Mouse (Mus musculus): ENCODE measurements around the gene Kdm2a.

Kdm2a gene

DNA sequence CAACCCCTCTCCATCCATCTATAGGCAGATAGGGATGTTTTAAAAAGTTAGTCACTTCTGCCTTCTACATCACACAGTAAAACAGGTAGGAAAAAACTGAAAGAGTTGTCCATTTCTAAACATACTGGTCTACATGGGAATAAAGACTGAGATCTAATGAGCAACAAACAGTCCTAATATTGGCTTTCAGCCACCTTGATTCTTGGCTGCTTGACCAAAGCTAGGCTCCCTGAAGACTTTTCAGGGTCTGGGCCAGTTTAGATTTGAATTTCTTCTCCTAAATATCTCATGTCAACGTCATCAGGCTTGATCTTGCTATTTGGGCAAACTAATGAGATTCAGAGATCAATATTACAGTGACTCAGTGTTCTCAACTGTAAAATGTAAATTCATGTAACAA lies 71.2 kb downstream of the Kdm2a start:
- DNase-seq = no peak

DNA sequence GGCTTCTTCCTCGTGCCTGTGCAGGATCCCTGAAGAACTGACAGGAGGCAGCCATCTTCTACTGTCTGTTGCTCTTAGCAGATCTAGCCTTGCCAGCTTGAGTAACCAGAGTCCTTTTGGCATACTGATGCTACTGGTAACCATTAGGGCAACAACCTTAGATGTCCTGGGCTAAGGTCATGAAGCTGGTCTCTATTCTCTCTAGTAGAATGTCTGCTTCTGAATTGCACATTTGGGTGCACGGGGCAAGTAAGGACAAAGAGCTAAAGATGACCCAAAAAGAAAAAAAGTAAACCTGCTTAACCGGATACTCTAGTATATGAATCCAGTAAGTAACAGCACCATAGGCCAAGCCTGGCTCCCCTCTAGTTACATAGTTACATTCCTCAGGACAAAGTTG lies 72.0 kb downstream of the Kdm2a start:
- DNase-seq = no peak

DNA sequence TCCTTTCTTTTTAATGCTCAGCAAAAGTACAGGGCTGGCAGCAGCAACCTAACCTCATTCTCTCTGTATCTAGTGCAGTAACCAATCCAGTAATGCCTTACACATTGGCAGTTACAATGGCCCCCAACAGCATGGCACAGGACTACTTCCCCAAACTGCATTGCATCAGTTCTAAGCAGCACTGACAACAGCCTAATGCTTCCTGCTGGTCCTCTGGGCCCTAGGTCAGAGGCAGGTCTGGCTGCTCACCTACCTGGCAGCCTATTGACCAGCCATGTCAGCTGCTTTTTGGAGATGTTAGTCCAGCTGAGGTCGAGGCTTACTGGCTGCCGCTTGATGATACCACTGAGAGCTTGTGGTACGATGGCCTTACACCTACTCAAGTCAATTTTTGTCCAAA lies 76.0 kb downstream of the Kdm2a start:
- DNase-seq = no peak

DNA sequence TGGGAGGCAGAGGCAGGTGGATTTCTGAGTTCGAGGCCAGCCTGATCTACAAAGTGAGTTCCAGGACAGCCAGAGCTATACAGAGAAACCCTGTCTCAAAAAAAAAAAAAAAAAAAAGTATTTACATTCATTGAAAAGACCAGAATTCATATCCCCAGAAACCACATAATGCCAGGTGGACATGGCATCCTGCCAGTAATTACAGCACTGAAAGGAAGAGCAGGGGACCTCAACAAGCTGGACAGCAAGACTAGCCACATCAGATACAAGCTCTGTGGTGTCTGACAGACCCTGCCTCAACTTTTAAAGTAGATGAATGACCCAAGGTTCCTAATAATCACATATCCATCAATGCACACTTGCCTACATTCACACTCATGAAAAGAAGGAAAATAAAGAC lies 76.5 kb downstream of the Kdm2a start:
- no peak for DNase-seq

DNA sequence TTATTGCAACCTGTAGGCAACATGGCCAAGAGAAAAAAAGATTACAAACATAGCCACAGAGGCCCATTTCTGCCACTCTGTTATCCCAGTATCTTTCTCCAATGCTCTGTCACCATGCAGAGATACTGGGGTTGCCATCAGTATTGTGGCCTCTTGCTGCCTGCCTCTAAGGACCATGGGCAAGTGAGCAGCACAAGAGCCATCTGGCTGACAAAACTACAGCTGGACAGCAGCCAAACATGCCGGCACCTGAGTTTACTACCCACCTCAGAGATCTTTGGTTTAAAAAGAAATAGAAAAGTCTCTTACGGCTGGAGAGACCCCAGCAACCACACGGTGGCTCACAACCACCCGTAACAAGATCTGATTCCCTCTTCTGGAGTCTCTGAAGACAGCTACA lies 78.8 kb downstream of the Kdm2a start:
- DNase-seq = no peak

DNA sequence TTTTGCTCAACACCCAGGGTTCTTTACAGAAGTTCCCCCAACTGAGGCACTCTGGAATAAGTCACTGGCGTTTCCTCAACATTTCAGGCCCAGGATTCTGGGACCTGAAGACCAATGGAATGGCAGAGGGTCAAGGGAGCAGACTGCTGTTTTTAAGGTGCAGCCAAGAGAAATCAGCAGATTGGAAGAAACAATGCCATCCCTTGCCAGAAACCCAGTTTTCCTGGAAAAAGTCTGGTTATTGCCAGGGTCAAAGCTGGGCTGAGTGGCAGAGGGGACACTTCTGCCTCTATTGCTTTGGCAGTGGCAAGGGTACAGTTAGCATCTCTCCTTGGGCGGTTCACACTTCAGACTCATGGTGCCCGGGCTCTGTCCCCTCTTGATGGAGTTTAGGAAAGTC lies 80.9 kb downstream of the Kdm2a start:
- DNase-seq = no peak

DNA sequence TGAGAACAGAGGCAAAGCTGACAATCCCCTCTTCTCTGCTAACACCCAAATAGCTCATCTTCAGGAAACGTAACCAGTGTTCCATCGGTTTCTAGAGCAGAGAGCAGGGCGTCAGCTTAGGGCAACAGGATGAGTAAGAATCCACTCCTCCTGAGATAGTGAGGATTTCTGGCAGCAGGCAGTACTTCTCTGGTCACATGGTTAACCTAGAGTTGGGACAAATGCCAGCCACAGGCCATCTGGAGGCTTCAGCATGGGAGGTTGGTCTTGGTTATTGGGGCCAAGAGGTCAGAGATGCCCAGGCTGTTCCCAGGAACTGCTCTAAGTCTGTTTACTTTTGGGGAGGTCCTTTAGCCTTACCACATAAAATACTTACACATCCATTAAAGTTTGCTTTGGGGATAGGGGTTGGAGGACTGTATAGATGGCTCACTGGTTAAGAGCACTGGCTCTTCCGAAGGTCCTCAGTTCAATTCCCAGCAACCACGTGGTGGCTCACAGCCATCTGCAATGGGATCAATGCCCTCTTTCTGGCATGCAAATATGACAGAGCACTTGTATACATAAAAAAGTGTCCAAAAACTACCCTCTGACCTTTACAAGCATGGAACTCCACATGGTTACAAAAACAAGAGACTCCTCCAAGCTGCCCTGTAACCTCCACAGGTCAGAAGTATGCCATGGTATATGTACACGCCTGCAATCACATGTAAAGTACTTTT lies 82.7 kb downstream of the Kdm2a start:
- DNase-seq = peak in 1 of 2 experiments; percentile 9

DNA sequence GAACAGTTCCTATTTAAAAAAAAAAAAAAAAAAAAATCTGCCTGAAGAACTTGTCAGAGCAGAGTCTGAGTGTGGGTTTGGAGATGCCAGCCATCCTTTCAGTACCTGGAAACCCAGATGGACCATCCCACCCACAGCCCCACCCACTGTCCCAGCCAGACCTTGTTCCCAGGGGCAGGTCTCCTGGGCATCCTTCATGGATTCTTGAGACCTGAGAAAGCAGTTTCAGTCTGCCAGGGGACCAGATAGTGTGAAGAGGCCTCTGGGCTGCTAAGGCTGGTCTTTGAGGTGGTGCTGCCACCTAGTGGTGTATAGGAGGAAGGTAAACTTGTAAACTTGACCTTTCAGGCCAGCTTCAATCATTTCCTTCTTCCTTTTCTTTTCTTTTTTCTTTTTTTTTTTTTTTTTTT lies 88.3 kb downstream of the Kdm2a start:
- peak; percentile 59 to 67 for DNase-seq

DNA sequence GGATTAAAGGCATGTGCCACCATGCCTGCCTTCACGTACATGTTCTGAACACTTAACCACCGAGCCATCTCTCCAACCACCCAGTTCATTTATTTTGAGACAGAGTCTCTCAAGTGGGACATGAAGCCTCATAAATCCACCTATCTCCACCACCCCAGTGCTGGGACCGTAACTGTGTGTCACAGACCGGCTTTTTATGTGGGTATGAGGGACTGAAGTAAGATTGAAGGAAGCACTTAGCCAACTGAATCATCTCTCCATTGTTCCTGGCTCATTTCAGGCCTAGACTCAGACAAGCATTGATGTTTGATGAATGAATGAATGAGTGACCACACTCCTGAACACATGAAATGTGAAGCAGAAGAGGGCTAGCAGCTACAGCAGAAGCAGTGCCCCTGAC lies 88.8 kb downstream of the Kdm2a start:
- DNase-seq = no peak

DNA sequence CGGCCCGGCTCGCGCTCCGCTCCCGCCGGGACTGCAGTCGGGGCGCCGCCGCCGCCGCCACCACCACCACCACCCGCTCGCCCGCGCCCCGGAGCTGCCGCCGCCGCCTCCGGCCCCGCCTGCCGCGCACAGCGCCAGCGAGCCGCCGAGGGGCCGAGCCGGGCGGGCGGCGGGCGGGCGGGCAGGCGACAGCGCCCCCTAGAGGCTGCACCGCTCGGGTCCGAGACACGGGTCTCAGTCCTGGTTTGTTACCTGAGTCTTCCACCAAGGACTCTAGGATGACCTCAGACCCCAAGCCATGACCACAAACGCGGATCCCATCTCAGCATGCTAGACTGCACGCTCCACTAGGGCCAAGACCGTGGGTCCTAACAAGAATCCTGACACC lies 91.9 kb downstream of the Kdm2a start, which contains the start of gene Grk2:
TSS of gene Grk2 (minus strand) at position 33 of the 388 bp plus-strand sequence.
- peak; percentile 88 for DNase-seq

DNA sequence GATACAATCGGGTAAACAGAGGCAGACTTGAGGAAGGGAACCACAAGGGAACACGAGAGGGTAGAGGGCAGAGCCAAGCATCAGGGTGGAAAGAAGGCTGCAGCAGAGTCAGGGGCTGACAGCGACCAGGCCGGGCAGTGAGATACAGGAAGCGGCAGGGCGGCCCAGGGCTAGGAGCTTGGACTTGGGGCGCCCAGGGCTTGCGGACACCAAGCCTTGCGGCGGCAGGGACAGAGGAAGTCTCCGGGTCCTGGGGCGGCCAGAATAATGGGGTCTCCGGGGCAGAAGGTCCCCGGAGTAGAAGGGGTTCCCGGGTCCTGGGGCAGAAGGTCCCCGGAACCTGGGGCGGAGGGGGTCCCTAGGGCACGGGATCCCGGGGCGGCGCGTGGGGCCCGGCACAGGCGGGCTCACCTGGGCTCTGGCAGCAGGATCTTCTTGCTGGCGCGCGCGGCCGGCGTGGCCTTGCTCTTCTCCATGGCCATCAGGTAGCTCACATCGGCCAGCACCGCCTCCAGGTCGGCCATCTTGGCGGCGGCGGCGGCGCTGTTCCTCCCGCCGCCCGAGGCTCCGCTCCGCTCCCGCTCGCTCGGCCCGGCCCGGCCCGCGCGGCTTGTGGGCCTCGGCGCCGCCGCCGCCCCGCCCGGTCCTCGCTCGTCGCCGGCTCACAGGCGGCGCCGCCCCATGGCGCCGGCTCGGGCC lies 92.4 kb downstream of the Kdm2a start:
- DNase-seq = peak; percentile 66 to 70

DNA sequence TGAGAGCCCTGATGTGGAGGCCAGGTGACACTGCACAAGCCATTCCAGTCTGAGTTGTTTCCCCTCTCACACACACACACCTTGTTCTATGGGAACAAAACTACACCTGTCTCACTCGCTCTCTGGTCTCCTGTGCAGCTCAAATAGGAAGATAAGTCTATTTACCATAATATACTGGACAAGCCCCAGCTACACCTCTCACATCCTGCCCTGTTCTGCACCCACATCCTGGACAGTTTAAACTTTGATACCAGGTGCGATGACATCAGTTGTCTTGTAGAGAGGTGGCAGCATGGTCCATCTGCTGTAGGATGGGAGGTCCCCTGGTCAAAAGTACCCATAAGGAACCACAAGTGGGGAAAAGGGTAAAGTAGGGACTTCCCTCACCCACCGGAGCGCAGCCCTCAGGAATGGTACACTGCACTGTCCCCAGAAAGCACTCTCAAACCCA lies 93.2 kb downstream of the Kdm2a start:
- peak; percentile 23 to 27 for DNase-seq

DNA sequence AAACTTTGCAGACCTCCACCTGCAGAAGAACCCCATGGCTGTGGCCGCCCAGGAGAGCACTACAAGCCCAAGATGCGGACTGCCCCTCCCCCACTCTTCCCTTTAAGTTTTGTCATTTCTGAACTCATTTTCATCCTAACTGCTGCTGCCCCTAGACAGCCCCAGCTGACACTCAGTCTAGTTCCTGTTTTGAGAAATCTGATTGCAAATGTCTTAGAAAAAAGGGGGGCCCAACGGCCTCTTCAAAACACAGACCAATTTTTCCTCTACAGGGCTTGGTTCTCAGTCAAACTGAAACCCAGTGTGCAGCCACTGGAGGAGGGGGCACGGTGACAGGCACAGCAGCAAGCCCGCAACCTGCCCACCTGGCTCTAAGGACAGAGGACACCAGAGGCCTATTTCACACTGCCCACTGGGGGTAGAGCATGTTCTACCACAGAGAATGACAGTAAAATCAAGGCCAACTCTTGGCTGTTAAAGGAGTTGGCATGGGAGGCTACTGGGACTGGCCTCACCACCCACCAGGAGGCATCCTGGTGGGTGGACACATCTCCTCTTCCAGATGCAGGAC lies 93.7 kb downstream of the Kdm2a start:
- peak; percentile 33 to 59 for DNase-seq

DNA sequence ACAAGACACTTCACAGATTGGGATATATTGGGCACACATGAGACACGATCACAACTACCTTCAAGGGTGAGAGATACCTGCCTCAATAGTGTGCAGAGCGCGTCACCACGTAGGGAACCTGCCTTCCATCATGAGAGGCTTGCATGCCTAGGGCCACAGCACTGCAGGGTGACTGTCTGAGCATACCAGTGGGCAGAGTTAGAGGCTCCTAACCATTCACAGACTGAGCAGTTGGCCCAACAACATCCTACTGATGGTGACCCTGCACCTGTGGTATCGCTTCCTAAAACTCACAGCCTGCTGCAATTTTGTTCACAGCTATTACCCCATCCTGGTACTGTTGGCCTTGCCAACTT lies 94.5 kb downstream of the Kdm2a start:
- peak; percentile 16 to 37 for DNase-seq

DNA sequence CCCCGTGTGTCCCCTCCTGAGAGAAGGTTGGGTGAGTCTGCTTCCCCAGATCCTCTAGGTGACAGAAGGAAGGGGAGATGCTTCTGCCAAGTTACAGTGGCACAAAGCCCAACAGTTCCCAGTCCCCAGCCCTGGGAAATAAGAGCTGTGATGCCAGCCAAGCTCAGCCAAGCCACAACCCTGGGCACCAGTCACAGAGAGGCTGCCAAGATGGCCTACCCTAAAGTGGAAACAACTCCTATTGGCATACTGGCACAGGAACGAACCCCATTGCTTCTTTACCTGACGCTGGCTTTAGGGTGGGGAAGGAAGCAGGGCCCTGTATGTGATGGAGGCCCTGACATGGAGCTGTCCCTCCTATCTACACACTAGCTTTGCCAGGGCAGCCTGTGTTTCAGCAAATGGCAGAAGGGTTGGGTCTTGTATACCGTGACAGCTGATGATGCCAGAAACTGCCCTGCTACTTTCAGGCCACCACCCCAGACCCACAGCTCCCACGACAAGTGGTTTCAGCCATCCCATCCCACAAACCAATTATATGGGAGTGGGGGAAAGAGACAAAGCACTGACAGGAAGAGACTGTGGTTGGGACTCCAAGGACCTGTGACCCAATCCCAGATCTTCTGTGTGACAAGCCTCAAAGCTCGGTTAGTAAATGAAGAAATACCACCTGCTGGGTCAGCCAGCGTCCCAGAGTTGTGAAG lies 95.0 kb downstream of the Kdm2a start:
- DNase-seq = peak; percentile 22 to 25

DNA sequence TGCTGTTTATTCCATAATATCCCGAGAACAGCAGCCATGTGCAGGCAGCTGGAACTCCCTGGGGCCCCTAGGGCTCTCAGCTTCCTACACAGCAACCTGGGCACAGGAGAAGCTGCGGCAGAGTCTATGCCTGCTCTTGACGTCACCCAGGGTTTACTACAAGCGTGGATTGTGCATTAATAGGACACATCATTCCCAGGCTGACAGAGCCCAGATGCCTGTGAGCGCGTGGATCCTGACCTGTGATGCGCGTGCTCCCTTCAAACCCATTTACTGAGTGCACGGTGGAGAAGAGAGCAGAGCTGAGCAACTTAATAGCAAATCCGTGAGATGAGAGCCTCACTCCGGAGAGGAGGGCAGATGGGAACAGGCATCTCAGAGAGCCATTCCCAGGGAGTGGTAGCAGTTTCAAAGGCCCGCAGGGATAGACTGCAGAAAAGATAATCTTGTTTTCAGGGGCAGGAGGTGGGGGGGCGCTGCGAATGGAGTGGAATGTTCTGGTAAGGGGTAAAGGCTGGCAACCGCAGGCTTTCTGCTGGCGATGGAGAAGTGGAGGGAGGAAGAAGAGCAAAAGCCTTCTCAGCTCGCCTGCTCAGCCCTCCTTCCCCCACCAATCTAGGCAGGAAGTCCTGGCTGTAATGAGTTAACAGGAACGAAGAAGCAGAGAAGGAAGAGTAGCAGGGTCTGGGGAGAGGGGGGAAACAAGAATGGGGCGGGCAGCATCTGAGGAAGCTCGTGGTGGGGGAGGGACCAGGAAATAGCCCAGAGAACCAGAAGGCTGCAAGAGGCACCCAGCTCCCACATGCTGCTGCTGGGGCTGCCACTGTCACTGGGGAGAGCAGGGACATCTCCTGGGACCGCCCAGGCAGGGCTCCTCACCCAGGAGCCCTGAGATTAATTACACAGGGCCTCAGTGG lies 96.1 kb downstream of the Kdm2a start:
- DNase-seq = peak; percentile 79

DNA sequence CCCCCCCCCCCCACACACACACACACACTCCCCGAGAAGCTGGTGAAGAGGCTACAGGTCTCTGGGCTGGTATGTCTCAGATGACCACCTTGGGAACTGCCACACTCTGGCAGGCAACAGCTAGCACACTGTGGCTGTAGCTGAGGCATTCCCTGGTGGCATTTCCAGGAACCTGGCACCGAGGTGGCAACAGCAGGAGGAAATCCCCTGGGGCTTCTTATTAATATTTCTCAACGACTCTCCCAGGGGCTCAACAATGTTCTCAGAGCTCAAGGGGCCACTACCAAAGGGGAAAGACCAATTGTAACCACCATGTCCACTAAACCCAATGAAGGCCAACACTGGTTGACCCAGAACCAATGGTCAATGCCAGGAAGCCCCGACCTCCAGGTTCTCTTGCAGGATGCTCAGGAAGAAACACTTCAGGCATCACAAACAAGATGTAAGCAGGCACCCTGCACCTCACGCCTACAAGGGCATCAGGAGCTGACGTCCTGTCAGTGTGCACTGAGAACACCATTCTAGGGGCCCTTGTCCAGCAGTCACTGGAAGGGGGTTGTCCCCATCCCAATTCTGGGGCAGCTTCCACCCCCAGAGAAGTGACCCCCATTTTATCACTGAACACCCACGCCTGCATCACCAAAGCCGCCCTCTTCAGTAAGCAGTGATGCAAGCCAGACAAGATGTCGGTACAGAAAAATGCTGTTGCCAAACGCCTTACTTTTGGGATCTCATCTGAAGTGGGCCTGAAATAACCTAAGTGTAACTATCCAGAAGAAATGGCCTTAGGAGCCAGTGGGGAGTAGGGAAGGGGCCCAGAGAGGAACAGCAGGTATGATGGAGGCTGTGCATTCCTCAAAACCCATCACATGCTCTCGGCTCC lies 97.0 kb downstream of the Kdm2a start:
- DNase-seq = peak; percentile 10 to 22

DNA sequence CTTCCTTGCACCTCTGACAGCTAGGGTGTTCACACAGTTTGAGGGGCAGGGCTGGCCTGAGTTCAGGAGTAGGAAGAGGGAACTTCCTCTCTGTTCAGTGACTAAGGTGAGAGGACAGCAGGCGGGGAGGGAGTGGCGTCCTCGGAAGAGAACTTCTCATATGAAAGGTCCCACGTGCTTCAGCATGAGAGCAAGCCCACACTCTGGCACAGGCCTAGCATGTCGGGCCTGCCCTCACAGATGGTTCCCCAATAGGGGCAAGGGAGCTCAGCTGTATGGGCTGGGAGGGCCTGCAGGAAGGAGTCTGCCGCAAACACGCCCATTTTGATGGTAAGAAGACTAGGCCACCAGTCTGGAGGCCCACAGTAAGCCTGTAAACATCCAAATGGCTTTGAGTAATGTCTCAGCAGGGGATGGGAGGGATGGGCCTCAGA lies 97.8 kb downstream of the Kdm2a start:
- DNase-seq = peak; percentile 70 to 84

DNA sequence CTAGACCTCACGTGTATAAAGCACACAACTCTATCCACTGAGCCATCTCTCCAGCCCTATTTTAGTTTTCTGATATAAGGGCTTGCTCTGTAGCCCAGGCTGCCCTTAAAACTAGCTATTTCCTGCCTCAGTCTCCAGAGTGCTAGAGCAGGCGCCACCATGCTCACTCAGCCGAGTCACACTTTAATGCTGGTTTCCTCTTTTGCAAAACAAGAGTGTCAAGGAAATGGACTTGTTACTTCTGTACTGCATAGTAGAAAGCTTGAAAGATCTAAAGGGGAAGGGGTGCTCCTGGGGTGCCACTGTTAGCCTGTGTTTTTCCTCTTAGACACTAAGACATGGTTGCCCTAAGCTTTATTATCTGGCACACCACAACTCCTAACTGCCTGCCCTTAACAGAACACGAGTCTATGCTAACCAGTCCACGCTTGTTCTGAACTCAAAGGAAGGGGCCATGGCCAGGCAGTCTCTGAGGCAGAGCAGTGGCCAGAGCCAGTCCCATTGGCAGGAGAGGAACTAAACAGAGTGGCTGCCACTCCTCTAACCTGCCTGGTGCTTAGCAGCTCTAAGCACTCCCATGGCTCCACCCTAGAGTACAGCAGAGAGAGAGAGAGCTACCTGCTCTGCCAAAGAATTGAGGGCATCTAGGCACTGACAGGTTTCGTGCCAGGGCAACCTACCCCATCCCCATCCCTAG lies 98.4 kb downstream of the Kdm2a start:
- peak in 1 of 2 experiments; percentile 26 for DNase-seq

DNA sequence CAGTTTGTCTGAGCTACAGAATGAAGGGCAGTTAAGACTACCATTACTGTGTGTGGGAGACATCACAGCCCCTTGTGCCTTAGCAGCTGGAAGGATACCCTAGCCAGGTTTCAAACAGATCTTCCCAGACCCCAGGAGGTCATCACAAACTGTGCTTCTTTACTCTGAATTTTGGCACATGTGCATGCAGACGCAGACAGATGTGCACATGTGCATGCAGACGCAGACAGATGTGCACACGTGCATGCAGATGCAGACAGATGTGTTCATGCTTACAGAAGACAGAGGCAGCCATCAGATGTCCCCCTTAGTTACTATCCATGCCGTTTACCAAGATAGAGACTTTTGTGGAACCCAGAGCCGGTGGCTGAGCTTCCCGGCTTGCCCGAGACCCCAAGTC lies 99.0 kb downstream of the Kdm2a start:
- DNase-seq = no peak

All from lung, postnatal 4 days (tissue).